Mouse (Mus musculus): ENCODE data around the gene Bend3.

DNA sequence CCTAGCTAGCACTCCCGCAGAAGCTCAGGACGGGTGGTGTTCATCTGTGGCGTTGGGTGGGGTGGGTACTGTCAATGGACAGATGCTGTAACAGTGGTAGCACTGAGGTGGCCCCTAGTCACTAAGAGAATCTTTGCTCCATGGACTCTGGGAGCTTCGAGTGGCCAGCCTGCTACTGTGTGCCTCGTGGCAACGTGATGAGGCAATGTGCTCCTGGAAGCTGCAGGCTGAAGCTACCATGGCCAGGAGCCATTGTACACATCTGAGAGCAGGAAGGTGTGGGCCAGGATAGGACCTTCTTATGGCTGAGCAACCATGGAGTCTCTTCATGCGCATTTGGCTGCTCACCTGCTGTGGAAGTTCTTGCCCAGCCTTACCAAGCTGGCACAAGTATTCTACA is 30.6 kb downstream of the Bend3 start:
- TF ChIP-seq TAL1 (IDR thresholded peaks at IDR 0.05; ENCODE audit: low read length) (no peak), GATA1 (IDR thresholded peaks at IDR 0.05; ENCODE audit: low read length) (no peak)

Measured in erythroblast, embryonic 14.5 days (primary cell).